Mouse (Mus musculus): ENCODE measurements around the gene Tdrd3.

The Tdrd3 gene

DNA sequence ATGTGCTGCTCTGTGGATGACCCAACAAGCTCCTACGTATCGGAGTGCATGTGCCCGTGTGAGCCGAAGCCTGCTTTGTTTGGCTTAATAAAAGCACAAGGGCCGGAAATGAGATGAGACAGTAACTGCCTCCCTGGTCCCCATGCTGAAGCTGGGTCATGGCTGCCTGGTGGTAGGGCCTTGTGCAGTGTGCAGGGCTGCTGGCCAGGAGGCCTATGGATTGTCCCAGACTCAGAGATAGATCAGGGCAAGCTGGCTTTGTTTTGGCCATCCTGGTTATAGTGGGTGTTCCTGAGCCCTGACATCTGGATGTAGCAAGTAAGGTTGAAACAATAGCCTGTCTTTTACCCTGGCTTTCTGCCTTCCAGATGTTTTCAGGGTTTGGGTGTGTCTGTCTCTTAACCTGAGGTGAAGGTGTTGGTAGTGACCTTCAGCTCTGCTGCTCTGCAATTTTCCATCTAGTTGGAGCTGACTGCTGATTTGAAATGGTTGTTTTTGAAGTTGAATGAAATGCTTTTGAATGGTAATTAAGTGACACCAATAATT is 39.3 kb downstream of the Tdrd3 start:
- no peak for DNase-seq

- no peak for DNase-seq
These were observed 43.3 kb downstream of the Tdrd3 start for GRCm38 (mm10) chr14:87459777-87460176.

DNA sequence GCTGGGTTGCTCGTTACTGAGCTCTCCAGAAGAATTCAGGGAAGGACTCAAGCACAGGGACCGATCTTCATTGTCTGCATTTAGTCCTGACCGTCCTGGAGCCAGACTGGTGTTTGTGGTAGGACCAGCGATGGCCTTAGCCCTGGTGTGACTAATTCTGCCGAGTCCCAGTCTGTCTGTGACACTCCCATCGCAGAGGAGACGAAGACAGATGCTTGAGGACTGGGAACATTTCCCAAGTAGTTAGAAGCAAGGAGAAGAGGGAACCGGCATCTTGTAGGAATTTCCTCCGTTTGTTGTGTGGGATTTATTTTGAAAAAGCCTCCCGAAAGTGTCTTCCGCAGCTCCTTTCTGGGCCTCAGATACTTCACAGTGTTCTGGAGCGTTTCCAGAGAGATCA is 45.1 kb downstream of the Tdrd3 start:
- no peak for DNase-seq

DNA sequence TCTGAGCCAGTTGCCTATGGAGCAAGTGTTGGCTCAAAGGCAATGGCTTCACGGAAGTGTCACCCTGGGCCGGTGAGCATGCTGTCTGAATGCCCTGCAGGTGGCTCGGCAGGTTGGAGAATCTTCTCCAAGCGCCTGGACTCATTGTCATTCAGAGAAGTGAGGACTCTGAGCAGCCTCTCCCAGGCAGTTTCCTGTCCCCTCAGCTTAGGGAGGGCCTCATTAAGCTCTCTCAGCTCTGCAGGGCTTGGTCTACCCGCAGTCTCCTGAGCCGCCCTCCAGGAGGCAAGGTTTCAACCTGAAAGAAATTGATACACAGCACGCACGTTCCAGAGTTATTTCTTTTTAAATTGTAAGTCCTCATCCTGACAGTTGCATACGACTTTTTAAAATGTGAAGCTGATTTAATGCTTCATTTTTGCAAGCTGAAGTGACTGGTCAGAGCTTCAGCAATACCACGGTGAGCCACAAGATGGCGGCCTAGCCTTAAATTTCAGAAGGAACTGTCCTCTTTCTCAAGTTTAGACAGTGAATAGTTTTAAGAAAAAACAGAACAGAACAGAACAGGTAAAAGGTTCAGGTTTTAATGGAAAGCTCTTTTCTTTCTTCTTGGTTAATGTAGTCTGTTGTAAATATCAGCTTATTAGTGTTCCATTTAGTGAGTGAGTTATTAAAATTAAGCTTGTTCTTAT is 47.7 kb downstream of the Tdrd3 start:
- DNase-seq = peak; percentile 52 to 71

- no peak for DNase-seq
These were observed 48.2 kb downstream of the Tdrd3 start for GRCm38 (mm10) chr14:87464655-87465054.

- no peak for DNase-seq
These were observed 51.1 kb downstream of the Tdrd3 start for GRCm38 (mm10) chr14:87467586-87467985.

DNA sequence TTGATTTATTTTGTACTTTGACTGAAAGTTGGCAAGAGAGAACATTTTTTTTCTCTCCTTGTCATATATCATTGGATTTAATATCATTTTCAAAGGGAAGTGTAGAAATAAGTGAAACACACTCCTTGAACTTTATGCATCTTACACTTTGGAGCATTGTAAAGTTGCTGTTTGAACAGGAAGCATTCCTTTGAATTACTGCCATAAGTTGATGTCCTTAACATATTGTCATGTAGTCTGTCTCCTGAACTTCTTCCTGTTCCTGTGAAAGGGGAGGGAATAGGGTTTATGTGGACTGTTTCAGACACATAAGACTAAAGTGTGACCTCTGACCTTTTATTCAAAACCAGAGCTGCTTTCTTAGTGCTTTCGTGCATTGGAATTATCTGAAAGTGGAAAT is 55.1 kb downstream of the Tdrd3 start:
- DNase-seq = no peak

DNA sequence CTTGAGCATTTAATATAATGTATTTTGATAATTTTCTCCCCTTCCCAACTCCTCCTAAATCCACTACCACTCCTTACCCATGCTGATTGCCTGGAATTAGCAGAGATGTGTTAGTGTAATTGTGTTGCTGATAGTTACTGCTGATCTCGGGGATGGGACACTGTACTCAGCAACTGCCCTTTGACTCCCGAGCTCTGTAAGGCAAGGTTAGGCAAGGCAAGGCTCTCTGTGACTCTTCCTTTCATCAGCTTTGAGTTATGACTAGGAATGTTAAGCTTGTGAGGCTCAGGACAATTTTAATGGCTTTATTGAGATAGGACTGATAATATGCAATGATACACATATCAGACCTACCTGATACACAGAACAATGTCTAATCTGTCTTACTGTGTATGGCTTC is 56.3 kb downstream of the Tdrd3 start:
- DNase-seq = no peak

GRCm38 (mm10) chr14:87475721-87476359 is 59.4 kb downstream of the Tdrd3 start:
- DNase-seq = no peak

DNA sequence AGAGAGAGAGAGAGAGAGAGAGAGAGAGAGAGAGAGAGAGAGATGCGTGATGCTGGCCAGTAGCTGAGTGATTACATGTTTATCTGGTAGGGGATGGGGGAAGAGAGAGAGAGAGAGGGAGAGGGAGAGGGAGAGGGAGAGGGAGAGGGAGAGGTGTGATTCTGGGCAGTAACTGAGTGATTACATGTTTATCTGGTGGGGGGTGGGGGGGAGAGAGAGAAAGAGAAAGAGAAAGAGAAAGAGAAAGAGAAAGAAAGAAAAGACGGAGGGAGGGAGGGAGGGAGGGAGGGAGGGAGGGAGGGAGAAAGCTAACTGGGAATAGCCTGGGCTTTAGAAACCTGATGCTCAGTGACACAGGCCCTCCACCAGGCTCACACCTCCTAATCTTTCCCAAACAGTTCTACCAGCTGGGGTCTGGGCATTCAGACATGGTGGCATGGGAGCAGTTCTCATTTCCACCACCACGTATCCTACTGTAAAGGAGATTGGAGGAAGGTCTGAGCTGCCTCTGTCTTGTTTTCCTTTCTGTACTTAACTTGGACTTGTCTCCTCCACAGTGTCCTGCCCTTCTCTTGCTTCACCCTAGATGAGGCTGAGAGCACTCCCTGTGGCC is 62.0 kb downstream of the Tdrd3 start:
- no peak for DNase-seq

DNA sequence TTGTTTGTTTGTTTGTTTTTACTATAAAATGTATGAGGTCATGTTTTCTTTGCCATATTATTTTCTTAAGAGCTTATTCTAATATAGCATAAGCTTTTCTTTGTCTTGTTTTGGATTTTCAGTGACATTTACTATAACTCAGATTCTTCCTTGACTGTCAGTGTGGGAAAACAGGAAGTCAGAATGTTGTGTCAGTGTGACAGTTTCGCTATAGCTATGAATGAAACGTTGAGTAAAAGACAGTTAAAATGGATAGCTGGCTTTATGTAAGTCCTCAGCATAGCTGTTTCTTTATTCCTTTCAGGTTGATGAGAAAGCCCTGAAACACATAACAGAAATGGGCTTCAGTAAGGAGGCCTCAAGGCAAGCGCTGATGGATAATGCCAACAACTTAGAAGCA is 69.4 kb downstream of the Tdrd3 start:
- DNase-seq = no peak

DNA sequence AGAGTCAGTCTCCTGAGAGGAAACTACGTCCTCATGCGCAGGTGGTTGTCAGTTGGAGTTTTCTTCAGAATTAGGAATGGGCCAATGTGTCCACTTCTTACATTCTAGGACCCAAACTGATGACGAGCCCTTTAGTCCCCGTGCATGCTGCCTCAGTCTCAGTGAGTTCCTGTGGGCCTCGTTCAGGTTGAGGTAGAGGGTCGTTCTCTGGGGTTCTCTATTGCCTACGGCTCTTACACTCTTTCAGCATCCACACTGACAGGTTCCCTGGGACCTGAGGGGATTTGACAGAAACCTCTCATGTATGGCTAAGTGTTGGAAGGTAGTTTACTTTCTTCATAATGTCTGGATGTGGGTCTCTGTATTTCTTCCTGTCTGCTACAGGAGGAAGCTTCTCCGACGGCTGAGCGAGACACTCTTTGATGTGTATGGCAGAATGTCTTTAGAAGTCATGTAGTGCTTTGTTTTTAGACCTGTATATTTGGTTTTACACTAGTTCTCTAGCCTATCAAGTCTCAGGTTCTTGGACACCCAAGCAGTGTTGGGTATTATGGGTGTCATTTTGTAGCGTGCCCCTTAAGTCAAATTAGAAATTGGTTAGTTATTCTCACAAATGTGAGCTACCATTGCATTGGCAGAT is 81.6 kb downstream of the Tdrd3 start:
- DNase-seq = no peak

DNA sequence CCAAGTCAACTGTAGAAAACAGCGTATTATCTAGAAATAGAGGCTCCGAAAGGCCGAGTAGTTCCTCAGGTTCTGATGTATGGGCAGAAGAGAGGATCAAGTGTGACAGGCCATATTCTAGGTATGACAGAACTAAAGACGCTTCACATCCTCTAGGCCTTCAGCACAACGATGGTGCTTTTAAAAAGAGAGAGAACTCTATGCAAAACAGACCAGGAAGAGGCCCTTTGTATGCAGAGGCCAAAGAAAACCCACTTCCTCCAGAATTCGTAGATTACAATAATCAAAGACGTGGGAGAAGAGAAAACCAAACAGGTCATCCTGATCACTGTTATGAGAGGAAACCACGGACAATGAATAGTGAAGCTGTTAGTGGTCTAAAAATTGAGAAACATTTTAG is 89.5 kb downstream of the Tdrd3 start:
- no peak for DNase-seq

- no peak for DNase-seq
These were observed 98.8 kb downstream of the Tdrd3 start for GRCm38 (mm10) chr14:87515281-87515680.

DNA sequence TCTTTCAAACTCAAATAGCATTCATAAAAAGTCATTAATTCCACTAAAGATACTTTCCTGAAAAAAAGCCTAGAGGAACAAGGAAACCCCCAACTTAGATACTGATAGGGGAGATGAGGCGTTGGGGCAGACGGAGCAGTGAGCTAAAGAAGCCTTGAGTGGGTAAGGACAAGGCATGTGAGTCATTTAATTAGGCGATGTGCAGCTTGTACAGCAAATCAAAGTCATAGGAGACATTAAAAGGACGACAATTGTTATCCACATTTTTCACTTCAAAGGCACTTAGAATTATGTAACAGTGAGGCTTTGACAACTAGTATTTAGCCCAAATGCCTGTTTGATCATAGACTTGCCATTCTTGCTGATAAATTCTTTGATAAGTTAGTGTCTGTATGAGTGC is 100.9 kb downstream of the Tdrd3 start:
- DNase-seq = no peak

GRCm38 (mm10) chr14:87531847-87532246 is 115.4 kb downstream of the Tdrd3 start:
- no peak for DNase-seq

GRCm38 (mm10) chr14:87537127-87537819 is 120.8 kb downstream of the Tdrd3 start:
- DNase-seq = no peak

GRCm38 (mm10) chr14:87549986-87550385 is 133.5 kb downstream of the Tdrd3 start:
- DNase-seq = no peak

DNA sequence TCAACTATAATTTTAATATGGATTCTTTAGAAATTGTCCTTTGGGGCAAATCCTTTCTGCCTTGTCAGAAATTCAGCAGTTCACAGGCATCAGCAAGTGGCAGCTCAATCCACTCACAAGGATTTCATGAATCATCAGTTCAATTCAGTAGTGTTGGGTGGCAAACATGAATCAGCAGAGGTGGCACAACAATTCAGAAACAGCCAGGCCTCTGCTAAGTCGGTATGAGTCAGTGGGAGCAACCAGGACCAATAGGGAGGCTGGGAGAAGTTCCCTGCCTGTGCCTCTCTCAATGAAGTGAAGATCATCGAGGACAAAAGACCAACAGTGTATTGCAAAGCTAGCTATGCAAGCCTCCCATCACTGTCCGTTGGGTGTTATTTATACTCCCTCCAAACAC is 135.8 kb downstream of the Tdrd3 start:
- DNase-seq = no peak

DNA sequence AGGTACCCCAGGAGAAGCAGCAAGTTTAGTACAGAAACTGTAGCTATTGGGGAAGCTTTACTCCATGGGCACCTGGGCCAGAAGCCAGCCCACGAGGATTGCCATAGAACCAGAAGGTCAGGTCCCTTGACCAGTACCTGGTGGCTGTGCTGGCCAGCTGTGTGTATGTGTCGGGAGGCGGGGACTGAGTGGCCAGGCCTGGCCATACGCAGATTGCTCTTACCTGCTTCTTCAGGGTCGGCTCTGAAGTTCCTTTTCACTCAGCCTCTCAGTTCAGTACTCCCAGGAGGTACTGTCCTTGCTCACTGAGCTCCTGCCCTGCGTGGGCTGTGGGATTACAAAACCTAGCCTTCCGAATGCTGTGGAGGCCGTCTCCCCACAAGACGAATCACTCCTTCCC is 147.4 kb downstream of the Tdrd3 start:
- DNase-seq = no peak

- no peak for DNase-seq
These were observed 149.8 kb downstream of the Tdrd3 start for GRCm38 (mm10) chr14:87566211-87566610.

GRCm38 (mm10) chr14:87567034-87567461 is 150.6 kb downstream of the Tdrd3 start:
- no peak for DNase-seq
